Mouse (Mus musculus) lung, embryonic 15.5 days (tissue): ENCODE data around the gene Abca9. TPM values are rescaled to one million over a fixed set of nuclear protein-coding genes. Genes with fewer than 3 reads are reported as not detected.

Experiments used
- ATAC-seq: fragments of 200-750 bp; cut with Nextera tagmentation; 2 replicates; pipeline ENCODE4 v1.8.0; 2017; ENCODE audit warnings: moderate number of reproducible peaks, borderline replicate concordance; ENCODE audit not compliant: low FRiP score, low TSS enrichment; ENCODE audit errors: extremely low read depth
- H3K27ac ChIP-seq: fragments of 300-500 bp; sonication (generic); 2 replicates; pipeline ENCODE4 v1.5.1; 2015; ENCODE audit warnings: moderate library complexity, mild to moderate bottlenecking, inconsistent platforms
- H3K27me3 ChIP-seq: fragments of 300-500 bp; sonication (generic); 2 replicates; pipeline ENCODE4 v1.6.1; 2015; ENCODE audit warnings: inconsistent platforms
- H3K36me3 ChIP-seq: fragments of 300-500 bp; sonication (generic); 2 replicates; pipeline ENCODE4 v1.6.1; 2015; ENCODE audit warnings: inconsistent platforms
- H3K4me1 ChIP-seq: fragments of 300-500 bp; sonication (generic); 2 replicates; pipeline ENCODE4 v1.6.1; 2015; ENCODE audit warnings: inconsistent platforms
- H3K4me2 ChIP-seq: fragments of 300-500 bp; sonication (generic); 2 replicates; pipeline ENCODE4 v1.6.1; 2015; ENCODE audit warnings: inconsistent platforms, mild to moderate bottlenecking, moderate library complexity
- H3K4me3 ChIP-seq: fragments of 300-500 bp; sonication (generic); 2 replicates; pipeline ENCODE4 v1.5.1; 2015; ENCODE audit warnings: mild to moderate bottlenecking, inconsistent platforms
- H3K9ac ChIP-seq: fragments of 300-500 bp; sonication (generic); 2 replicates; pipeline ENCODE4 v1.6.1; 2015; ENCODE audit warnings: inconsistent platforms
- H3K9me3 ChIP-seq: fragments of 300-500 bp; sonication (generic); 2 replicates; pipeline ENCODE4 v1.6.1; 2016; ENCODE audit warnings: inconsistent platforms
- WGBS: fragments of 180-500 bp; shearing (Covaris S2); methylation state at CpG from one replicate; pipeline ENCODE4 v1.1.7; 2015; 5-methylcytosine and 5-hydroxymethylcytosine counted together
- polyA plus RNA-seq: library from polyadenylated mRNA; unstranded; fragments of >200 nt; fragmentation: Nextera tagmentation; extraction: Ambion mirVana; gene quantifications from 2 replicates; pipeline ENCODE4 v1.2.1, GENCODE M21; 2015

Gene Abca9
- polyA plus RNA-seq, 1 experiment from 2014 or later, result 5.6 TPM

DNA sequence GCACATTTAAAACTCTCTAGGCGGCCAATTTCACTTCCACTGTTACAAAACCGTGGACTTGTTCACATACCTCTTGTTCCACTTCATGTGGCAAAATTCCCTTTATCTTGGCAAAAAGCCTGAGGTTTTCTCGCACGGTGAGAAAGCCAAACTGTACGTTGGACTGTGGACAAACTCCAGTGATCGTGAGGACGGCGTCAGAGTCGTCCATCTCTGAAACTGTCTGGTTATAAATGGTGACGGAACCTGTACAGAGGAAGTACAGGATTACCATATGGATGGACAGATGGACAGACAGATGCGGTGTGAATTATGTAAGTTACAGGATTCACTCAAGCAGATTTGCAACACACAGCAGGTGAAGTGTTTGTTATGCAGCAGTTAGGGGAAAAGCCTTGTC lies 22.6 kb downstream of the Abca9 start:
- H3K9me3 ChIP-seq, result no peaks in the 10 kb centered on the region
- 64% methylated on average over 11 of the region's 11 CpGs for WGBS
- no peaks in the 10 kb centered on the region for H3K36me3 ChIP-seq
- no peak overlapping the region for H3K9ac ChIP-seq
- H3K4me1 ChIP-seq, result no peaks in the 10 kb centered on the region
- H3K27ac ChIP-seq, result no peak overlapping the region
- no peak overlapping the region for H3K4me3 ChIP-seq
- H3K4me2 ChIP-seq, result no peak overlapping the region
- no peak for ATAC-seq
- H3K27me3 ChIP-seq, result no peaks in the 10 kb centered on the region

DNA sequence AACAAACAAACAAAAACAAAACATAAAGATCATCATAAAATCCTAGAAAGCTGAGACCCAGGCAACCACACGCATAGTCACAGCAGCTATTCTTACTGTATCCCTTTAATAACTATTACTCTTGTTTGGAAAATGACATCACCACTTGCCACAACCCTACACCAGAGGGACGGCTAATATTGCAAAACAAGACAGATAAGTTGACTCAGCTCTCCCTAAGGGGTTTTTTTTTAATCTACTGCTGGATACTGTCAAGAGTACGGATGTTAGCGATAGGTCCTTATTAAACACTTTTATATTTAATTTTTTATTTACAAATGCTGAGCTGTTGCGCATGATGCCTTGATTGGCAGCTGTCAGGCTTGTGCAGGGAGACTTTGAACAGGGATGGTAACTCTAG lies 37.2 kb downstream of the Abca9 start:
- no peak overlapping the region for H3K4me3 ChIP-seq
- H3K9me3 ChIP-seq, result no peaks in the 10 kb centered on the region
- H3K27me3 ChIP-seq, result no peaks in the 10 kb centered on the region
- no peak for ATAC-seq
- H3K4me2 ChIP-seq, result no peak overlapping the region
- H3K4me1 ChIP-seq, result no peaks in the 10 kb centered on the region
- H3K9ac ChIP-seq, result no peak overlapping the region
- WGBS, result 63% methylated on average over 5 of the region's 5 CpGs
- H3K36me3 ChIP-seq, result no peaks in the 10 kb centered on the region
- no peak overlapping the region for H3K27ac ChIP-seq

DNA sequence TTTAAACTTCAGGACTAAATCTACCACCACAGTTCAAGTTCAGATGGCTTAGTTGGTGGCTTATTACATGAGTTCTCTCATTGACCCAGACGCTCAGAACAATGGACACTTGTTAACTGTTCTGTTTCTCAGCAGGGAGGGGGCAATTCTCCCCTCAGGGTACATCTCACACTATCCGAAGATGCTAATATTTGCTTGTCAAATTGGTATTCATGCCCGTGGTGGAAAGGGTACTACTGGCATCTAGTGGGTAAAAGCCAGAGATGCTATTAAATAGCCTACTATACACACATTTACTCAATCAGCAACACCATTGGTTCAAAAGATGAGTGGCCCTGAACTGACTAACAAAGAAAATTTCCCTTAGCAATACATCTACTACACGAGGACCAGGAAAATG lies 56.9 kb downstream of the Abca9 start:
- ATAC-seq, result no peak
- Histone ChIP-seq H3K9ac (no peak overlapping the region), H3K4me3 (no peak overlapping the region), H3K9me3 (no peaks in the 10 kb centered on the region), H3K4me2 (no peak overlapping the region), H3K27ac (no peak overlapping the region), H3K27me3 (no peaks in the 10 kb centered on the region), H3K4me1 (no peaks in the 10 kb centered on the region), H3K36me3 (0 out of 2 replicates have a peak, but pooled peaks cover 2% of the 10 kb centered on the region)
- WGBS, result 50% methylated on average over 4 of the region's 4 CpGs

DNA sequence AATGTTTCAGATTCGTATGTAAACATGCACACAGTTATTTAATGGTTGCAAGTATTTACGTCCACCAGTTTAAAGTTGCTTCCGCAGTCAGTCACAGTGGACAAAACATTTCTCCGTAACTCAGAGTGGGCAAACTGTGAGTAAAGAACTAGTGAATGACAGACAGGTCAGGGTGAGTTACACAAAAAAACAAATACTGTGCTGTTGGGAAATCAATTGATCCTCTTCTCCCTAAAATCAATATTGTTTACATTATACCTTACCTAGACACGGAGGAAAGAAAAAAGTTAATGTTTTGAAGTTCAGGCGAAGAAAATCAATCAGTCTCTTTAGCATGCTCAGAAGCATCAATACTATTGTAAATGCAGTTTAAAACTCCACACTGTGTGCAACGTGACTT lies 66.6 kb downstream of the Abca9 start:
- Histone ChIP-seq H3K9me3 (no peaks in the 10 kb centered on the region), H3K36me3 (no peaks in the 10 kb centered on the region), H3K4me3 (no peak overlapping the region), H3K4me1 (0 out of 2 replicates have a peak, but pooled peaks cover 3% of the 10 kb centered on the region), H3K27me3 (no peaks in the 10 kb centered on the region), H3K27ac (no peak overlapping the region), H3K9ac (no peak overlapping the region), H3K4me2 (no peak overlapping the region)
- ATAC-seq, result no peak
- 76% methylated on average over 7 of the region's 7 CpGs for WGBS

DNA sequence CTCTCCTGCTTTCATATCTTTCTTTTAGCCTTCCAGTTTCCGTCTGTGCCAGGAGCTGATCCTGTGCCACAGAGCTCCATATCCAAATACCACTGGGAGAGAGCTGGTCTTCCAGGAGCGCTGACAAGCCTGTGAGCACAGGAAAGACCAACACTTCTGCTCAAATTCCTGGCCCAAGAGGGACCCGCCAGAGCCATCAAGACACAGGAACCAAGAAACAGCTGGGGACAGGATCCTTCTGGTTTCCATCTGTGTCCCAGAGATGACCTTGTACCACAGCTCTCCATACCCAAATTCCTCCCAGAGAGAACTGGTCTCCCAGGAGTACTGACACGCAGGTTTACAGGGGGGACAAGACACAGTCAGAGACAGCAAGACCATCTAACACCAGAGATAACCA lies 69.1 kb downstream of the Abca9 start:
- H3K4me3 ChIP-seq, result no peak overlapping the region
- H3K4me2 ChIP-seq, result no peak overlapping the region
- ATAC-seq, result no peak
- H3K9me3 ChIP-seq, result no peaks in the 10 kb centered on the region
- WGBS, result 64% methylated on average over 4 of the region's 4 CpGs
- no peak overlapping the region for H3K27ac ChIP-seq
- H3K9ac ChIP-seq, result no peak overlapping the region
- peaks cover 6% of the 10 kb centered on the region; the same call in 1 of the 2 replicates for H3K4me1 ChIP-seq
- no peaks in the 10 kb centered on the region for H3K36me3 ChIP-seq
- no peaks in the 10 kb centered on the region for H3K27me3 ChIP-seq

DNA sequence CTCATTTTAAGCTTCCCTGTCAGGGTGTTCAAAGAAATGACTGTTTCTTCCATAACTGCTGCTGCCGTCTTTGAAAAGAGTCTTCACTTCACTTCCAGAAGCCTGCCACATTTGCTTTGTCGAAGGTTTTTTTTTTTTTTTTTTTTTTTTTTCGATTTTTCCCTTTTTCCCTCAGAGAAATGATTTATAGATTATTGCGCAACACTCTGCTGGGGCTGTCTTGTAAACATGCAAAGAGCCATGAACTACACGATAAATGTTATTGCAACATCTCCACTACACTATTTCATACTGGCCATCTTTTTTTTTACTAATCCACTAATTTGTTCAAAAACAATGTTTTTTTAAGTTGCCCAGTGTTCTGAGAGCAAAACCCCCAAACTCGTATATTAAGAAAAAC lies 70.5 kb downstream of the Abca9 start:
- H3K27ac ChIP-seq, result peak overlapping the region; percentile 3; the same call in 1 of the 2 replicates
- H3K4me3 ChIP-seq, result no peak overlapping the region
- H3K9me3 ChIP-seq, result no peaks in the 10 kb centered on the region
- no peak overlapping the region for H3K4me2 ChIP-seq
- peaks cover 6% of the 10 kb centered on the region; the same call in 1 of the 2 replicates for H3K4me1 ChIP-seq
- H3K27me3 ChIP-seq, result no peaks in the 10 kb centered on the region
- H3K36me3 ChIP-seq, result no peaks in the 10 kb centered on the region
- no peak for ATAC-seq
- WGBS, result 37% methylated on average over 6 of the region's 6 CpGs
- H3K9ac ChIP-seq, result no peak overlapping the region

DNA sequence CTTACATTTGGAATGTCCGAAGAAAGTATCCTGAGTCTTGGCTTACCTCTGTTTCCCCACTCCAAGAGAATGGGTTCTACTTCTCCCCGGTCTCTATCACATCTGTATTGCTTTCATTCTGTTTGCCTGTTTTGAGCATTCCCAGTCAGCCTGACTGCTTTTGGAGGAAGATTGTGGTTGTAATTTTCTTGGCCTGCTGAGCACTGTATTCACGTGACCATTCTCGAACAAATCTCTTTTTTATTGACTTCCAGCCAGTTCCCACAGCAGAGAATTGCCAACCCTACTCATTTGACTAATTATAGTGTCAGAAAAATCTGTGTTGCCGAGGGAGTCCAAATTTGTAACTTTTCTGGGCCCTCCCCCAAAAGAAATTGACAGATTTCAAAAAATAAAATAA lies 72.1 kb downstream of the Abca9 start, which contains the start of gene Abca8a:
TSS of gene Abca8a (minus strand) at position 121 of the 400 bp plus-strand sequence.
- peak within 1 kb of the TSS; percentile 22; the same call in 1 of the 2 replicates for H3K4me2 ChIP-seq
- ATAC-seq, result peak; percentile 65; the same call in 1 of the 2 replicates
- no peaks in the 10 kb centered on the region for H3K9me3 ChIP-seq
- no peaks in the 10 kb centered on the region for H3K36me3 ChIP-seq
- H3K27ac ChIP-seq, result peak within 1 kb of the TSS; percentile 56; the same call in 1 of the 2 replicates
- WGBS, result 47% methylated on average over 5 of the region's 5 CpGs
- H3K4me3 ChIP-seq, result peak within 1 kb of the TSS; percentile 13; the same call in 1 of the 2 replicates
- H3K9ac ChIP-seq, result no peak within 1 kb of the TSS
- H3K27me3 ChIP-seq, result no peaks in the 10 kb centered on the region
- H3K4me1 ChIP-seq, result peaks cover 6% of the 10 kb centered on the region; the same call in 1 of the 2 replicates

DNA sequence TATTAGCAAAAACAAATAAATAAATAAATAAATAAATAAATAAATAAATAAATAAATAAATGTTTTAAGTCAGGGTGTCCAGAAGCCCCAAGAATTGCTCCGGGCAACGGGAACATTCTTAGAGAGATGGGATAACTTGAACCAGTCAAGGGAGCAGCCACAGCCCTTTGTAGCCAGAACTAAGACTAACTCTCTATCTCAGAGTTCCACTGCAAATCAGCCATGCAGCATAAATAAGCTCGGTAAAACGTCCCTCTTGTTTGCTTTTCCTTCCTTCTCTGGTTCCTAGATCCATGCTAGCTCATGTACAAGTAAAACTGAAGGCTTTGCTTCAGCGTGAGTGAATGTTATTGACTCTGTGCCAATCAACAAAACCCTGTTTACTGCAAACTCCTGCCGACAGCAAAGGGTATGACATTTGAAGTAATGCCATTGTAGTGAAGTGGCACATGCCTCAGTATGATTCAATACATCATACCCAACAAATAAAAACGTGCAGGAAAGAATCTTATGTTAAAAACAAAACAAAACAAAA lies 73.1 kb downstream of the Abca9 start:
- H3K9me3 ChIP-seq, result no peaks in the 10 kb centered on the region
- H3K27ac ChIP-seq, result no peak overlapping the region
- peak overlapping the region; percentile 13; the same call in 1 of the 2 replicates for H3K4me3 ChIP-seq
- no peak overlapping the region for H3K9ac ChIP-seq
- H3K4me2 ChIP-seq, result peak overlapping the region; percentile 22; the same call in 1 of the 2 replicates
- 0 out of 2 replicates have a peak, but pooled peaks have one; percentile 9 for ATAC-seq
- WGBS, result 43% methylated on average over 7 of the region's 7 CpGs
- no peaks in the 10 kb centered on the region for H3K36me3 ChIP-seq
- peaks cover 6% of the 10 kb centered on the region; the same call in 1 of the 2 replicates for H3K4me1 ChIP-seq
- no peaks in the 10 kb centered on the region for H3K27me3 ChIP-seq

DNA sequence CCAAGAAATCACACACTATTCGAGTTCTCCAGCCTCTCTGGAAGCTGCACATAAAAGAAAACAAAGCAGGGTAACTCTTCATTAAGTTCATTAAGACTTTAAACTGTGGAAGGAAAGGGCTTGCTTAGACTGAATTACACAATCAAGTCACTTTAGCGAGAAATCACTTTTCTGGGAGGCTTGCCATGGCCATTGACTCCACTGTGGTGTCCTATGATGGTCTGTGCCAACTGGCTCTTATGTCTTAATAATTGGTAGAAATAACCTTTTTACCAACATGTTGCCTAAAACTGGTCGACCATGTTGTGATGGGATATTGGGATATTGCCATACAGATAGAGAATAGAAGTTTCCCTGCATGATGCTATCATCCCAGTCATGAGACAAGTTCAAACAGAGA lies 73.8 kb downstream of the Abca9 start:
- H3K9ac ChIP-seq, result no peak overlapping the region
- H3K27ac ChIP-seq, result no peak overlapping the region
- H3K27me3 ChIP-seq, result no peaks in the 10 kb centered on the region
- peaks cover 6% of the 10 kb centered on the region; the same call in 1 of the 2 replicates for H3K4me1 ChIP-seq
- no peak overlapping the region; the same call in 1 of the 2 replicates for H3K4me2 ChIP-seq
- H3K4me3 ChIP-seq, result no peak overlapping the region
- no peaks in the 10 kb centered on the region for H3K9me3 ChIP-seq
- ATAC-seq, result no peak
- no peaks in the 10 kb centered on the region for H3K36me3 ChIP-seq
- WGBS, result 63% methylated on average over 3 of the region's 3 CpGs

DNA sequence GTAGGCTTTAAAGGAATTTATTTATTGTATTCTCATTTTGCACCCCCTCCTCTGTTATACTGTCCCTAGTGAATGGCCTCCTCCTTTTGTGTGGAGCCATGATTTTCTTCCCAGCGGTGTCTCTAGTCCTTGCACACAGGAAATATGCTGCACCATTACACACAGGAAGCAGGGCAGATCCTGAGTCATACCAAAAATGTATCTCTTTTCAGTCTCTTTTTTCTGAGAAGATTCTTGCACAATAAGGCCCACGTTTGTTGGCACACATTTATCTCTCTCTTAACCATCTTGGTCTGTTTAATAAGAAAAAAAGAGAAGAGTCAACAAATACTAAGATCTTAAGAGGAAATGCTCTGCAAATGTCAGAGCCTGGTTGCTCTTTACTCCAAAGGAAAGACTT lies 76.7 kb downstream of the Abca9 start:
- 37% methylated on average over 2 of the region's 2 CpGs for WGBS

DNA sequence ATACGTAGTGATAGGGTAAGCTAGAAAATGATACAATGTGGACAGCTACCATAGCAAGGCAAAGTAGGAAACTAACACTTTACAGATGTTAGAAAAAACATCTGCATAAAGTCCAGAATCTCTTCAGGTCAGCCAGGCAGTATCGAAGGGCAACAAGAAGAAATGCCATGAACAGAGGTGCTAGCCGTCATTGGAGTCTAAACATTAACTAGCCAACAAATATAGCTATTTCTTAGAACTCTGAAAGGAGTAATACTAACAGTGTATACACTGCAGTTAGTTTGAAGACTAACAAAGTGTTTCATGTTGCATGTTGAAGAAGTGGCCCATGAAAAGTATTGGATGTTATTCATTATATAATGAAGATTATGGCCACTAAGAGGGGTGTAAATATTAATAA lies 95.8 kb downstream of the Abca9 start:
- no peak for ATAC-seq
- 66% methylated on average over 3 of the region's 3 CpGs for WGBS

More for the DNA sequence above, 76.7 kb downstream of the Abca9 start:
- no peaks in the 10 kb centered on the region for H3K27me3 ChIP-seq
- H3K4me1 ChIP-seq, result peaks cover 3% of the 10 kb centered on the region; the same call in 1 of the 2 replicates
- H3K4me3 ChIP-seq, result no peak overlapping the region
- H3K9ac ChIP-seq, result no peak overlapping the region
- no peaks in the 10 kb centered on the region for H3K36me3 ChIP-seq
- no peaks in the 10 kb centered on the region for H3K9me3 ChIP-seq
- no peak overlapping the region for H3K4me2 ChIP-seq
- no peak overlapping the region for H3K27ac ChIP-seq
- no peak for ATAC-seq

DNA sequence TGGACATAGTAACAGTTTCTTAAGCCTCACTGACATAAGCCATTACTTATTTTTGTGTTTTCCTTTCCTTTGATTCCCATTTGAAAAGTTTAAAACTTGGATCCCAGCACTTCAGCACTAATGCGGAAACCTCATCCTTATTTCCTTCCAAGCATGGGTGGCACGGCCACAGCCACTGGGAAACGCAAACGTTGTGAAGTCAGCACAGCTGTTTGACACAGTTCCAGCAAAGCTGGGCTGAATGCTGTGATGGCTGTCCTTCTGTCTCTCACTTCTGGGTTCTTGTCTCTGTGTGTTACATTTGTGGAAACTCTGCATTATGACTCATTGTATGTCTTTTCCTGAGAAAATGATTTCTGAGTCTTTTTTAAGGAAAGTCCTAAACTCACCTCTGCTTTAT lies 107.0 kb downstream of the Abca9 start:
- 42% methylated on average over 4 of the region's 4 CpGs for WGBS
- Histone ChIP-seq H3K9ac (no peak overlapping the region), H3K27me3 (no peaks in the 10 kb centered on the region), H3K36me3 (no peaks in the 10 kb centered on the region), H3K9me3 (no peaks in the 10 kb centered on the region), H3K4me2 (no peak overlapping the region), H3K27ac (no peak overlapping the region), H3K4me1 (no peaks in the 10 kb centered on the region), H3K4me3 (no peak overlapping the region)
- ATAC-seq, result no peak

More for the DNA sequence above, 95.8 kb downstream of the Abca9 start:
- no peak overlapping the region for H3K4me3 ChIP-seq
- no peak overlapping the region for H3K9ac ChIP-seq
- no peaks in the 10 kb centered on the region for H3K36me3 ChIP-seq
- no peaks in the 10 kb centered on the region for H3K9me3 ChIP-seq
- H3K4me2 ChIP-seq, result no peak overlapping the region
- H3K4me1 ChIP-seq, result no peaks in the 10 kb centered on the region
- H3K27ac ChIP-seq, result no peak overlapping the region
- no peaks in the 10 kb centered on the region for H3K27me3 ChIP-seq
